Mouse (Mus musculus) hindbrain, embryonic 15.5 days (tissue): ENCODE data around the gene Glis3. TPM values are rescaled to one million over a fixed set of nuclear protein-coding genes. Genes with fewer than 3 reads are reported as not detected.

Source experiments
- ATAC-seq: fragments of 200-750 bp; cut with Nextera tagmentation; 2 replicates; pipeline ENCODE4 v1.8.0; 2017; ENCODE audit warnings: low read depth, moderate number of reproducible peaks, moderate TSS enrichment; ENCODE audit not compliant: low FRiP score
- H3K27ac ChIP-seq: fragments of 300-500 bp; sonication (generic); replicated peaks from 2 replicates; pipeline ENCODE4 v1.5.1; 2015; ENCODE audit warnings: mild to moderate bottlenecking, inconsistent platforms
- H3K27me3 ChIP-seq: fragments of 300-500 bp; sonication (generic); 2 replicates; pipeline ENCODE4 v1.6.1; 2015; ENCODE audit warnings: control low read depth, inconsistent platforms
- H3K36me3 ChIP-seq: fragments of 300-500 bp; sonication (generic); 2 replicates; pipeline ENCODE4 v1.6.1; 2015; ENCODE audit warnings: control low read depth, inconsistent platforms
- H3K4me1 ChIP-seq: fragments of 300-500 bp; sonication (generic); replicated peaks from 2 replicates; pipeline ENCODE4 v1.6.1; 2015; ENCODE audit warnings: control low read depth, inconsistent platforms
- H3K4me2 ChIP-seq: fragments of 300-500 bp; sonication (generic); 2 replicates; pipeline ENCODE4 v1.6.1; 2015; ENCODE audit warnings: moderate library complexity, mild to moderate bottlenecking, inconsistent platforms
- H3K4me3 ChIP-seq: fragments of 300-500 bp; sonication (generic); 2 replicates; pipeline ENCODE4 v1.5.1; 2015; ENCODE audit warnings: mild to moderate bottlenecking, inconsistent platforms
- H3K9ac ChIP-seq: fragments of 300-500 bp; sonication (generic); 2 replicates; pipeline ENCODE4 v1.6.1; 2015; ENCODE audit warnings: inconsistent platforms
- H3K9me3 ChIP-seq: fragments of 300-500 bp; sonication (generic); 2 replicates; pipeline ENCODE4 v1.6.1; 2016; ENCODE audit warnings: control low read depth, inconsistent platforms
- WGBS: fragments of 180-500 bp; shearing (Covaris S2); methylation state at CpG from one replicate; pipeline ENCODE4 v1.1.7; 2015; 5-methylcytosine and 5-hydroxymethylcytosine counted together
- polyA plus RNA-seq: library from polyadenylated mRNA; unstranded; fragments of >200 nt; fragmentation: Nextera tagmentation; extraction: Ambion mirVana; gene quantifications from 2 replicates; pipeline ENCODE4 v1.2.1, GENCODE M21; 2015

Gene Glis3
- polyA plus RNA-seq = 3.6 and 3.8 TPM in 2 replicates

GRCm38 (mm10) chr19:28679776-28680391 is at the start of gene Glis3:
Glis3 (minus strand) TSS chr19:28680077.
- H3K9me3 ChIP-seq = no peaks in the 10 kb centered on the region
- H3K27me3 ChIP-seq = peaks cover 37% of the 10 kb centered on the region
- peak within 1 kb of the TSS; percentile 51 for H3K4me3 ChIP-seq
- peak; percentile 90 for ATAC-seq
- under 1% methylated on average over 50 of the region's 66 CpGs for WGBS
- H3K27ac ChIP-seq = peak within 1 kb of the TSS; percentile 23
- H3K4me1 ChIP-seq = peaks cover 33% of the 10 kb centered on the region
- H3K4me2 ChIP-seq = peak within 1 kb of the TSS; percentile 88
- H3K36me3 ChIP-seq = no peaks in the 10 kb centered on the region
- peak within 1 kb of the TSS; percentile 39 for H3K9ac ChIP-seq

GRCm38 (mm10) chr19:28726161-28726880 is 46.4 kb upstream of the Glis3 start:
- H3K4me2 ChIP-seq = no peak overlapping the region
- no peak overlapping the region for H3K4me3 ChIP-seq
- no peak overlapping the region for H3K27ac ChIP-seq
- H3K36me3 ChIP-seq = no peaks in the 10 kb centered on the region
- H3K9me3 ChIP-seq = no peaks in the 10 kb centered on the region
- no peak overlapping the region for H3K9ac ChIP-seq
- no peaks in the 10 kb centered on the region for H3K4me1 ChIP-seq
- 49% methylated on average over 18 of the region's 18 CpGs for WGBS
- H3K27me3 ChIP-seq = peaks cover 7% of the 10 kb centered on the region; the same call in 1 of the 2 replicates
- no peak for ATAC-seq

GRCm38 (mm10) chr19:28724641-28725040 is 44.8 kb upstream of the Glis3 start:
- Histone ChIP-seq H3K36me3 (no peaks in the 10 kb centered on the region), H3K27me3 (peaks cover 7% of the 10 kb centered on the region; the same call in 1 of the 2 replicates), H3K4me1 (no peaks in the 10 kb centered on the region), H3K9ac (no peak overlapping the region), H3K27ac (no peak overlapping the region), H3K9me3 (no peaks in the 10 kb centered on the region), H3K4me3 (no peak overlapping the region), H3K4me2 (no peak overlapping the region)
- 78% methylated on average over 7 of the region's 7 CpGs for WGBS
- ATAC-seq = no peak

- no peak overlapping the region for H3K27ac ChIP-seq
- no peaks in the 10 kb centered on the region for H3K4me1 ChIP-seq
- 87% methylated on average over 4 of the region's 4 CpGs for WGBS
- no peak overlapping the region for H3K4me3 ChIP-seq
- H3K9me3 ChIP-seq = no peaks in the 10 kb centered on the region
- H3K36me3 ChIP-seq = no peaks in the 10 kb centered on the region
- H3K4me2 ChIP-seq = no peak overlapping the region
- H3K27me3 ChIP-seq = 0 out of 2 replicates have a peak, but pooled peaks cover 3% of the 10 kb centered on the region
- no peak overlapping the region for H3K9ac ChIP-seq
- no peak for ATAC-seq
Measured at GRCm38 (mm10) chr19:28722626-28723025, 42.7 kb upstream of the Glis3 start.

GRCm38 (mm10) chr19:28721834-28722233 is 42.0 kb upstream of the Glis3 start:
- WGBS = 70% methylated on average over 10 of the region's 10 CpGs
- Histone ChIP-seq H3K27me3 (0 out of 2 replicates have a peak, but pooled peaks cover 3% of the 10 kb centered on the region), H3K4me1 (no peaks in the 10 kb centered on the region), H3K4me2 (no peak overlapping the region), H3K36me3 (no peaks in the 10 kb centered on the region), H3K4me3 (no peak overlapping the region), H3K9me3 (no peaks in the 10 kb centered on the region), H3K9ac (no peak overlapping the region), H3K27ac (no peak overlapping the region)
- ATAC-seq = no peak

GRCm38 (mm10) chr19:28720016-28720415 is 40.1 kb upstream of the Glis3 start:
- Histone ChIP-seq H3K4me2 (no peak overlapping the region), H3K27me3 (no peaks in the 10 kb centered on the region)

GRCm38 (mm10) chr19:28714674-28715073 is 34.8 kb upstream of the Glis3 start:
- H3K9me3 ChIP-seq = no peaks in the 10 kb centered on the region
- no peak overlapping the region for H3K4me3 ChIP-seq
- H3K4me2 ChIP-seq = no peak overlapping the region
- no peaks in the 10 kb centered on the region for H3K36me3 ChIP-seq
- no peak for ATAC-seq
- no peaks in the 10 kb centered on the region for H3K4me1 ChIP-seq
- no peak overlapping the region for H3K9ac ChIP-seq
- no peak overlapping the region for H3K27ac ChIP-seq
- 93% methylated on average over 4 of the region's 4 CpGs for WGBS
- H3K27me3 ChIP-seq = no peaks in the 10 kb centered on the region

More at GRCm38 (mm10) chr19:28720016-28720415, 40.1 kb upstream of the Glis3 start:
- no peak overlapping the region for H3K27ac ChIP-seq
- ATAC-seq = no peak
- H3K4me1 ChIP-seq = no peaks in the 10 kb centered on the region
- H3K36me3 ChIP-seq = no peaks in the 10 kb centered on the region
- H3K9ac ChIP-seq = no peak overlapping the region
- no peaks in the 10 kb centered on the region for H3K9me3 ChIP-seq
- H3K4me3 ChIP-seq = no peak overlapping the region

- WGBS = 66% methylated on average over 3 of the region's 3 CpGs
- H3K27ac ChIP-seq = no peak overlapping the region
- no peak overlapping the region for H3K9ac ChIP-seq
- no peak for ATAC-seq
- no peak overlapping the region for H3K4me3 ChIP-seq
- no peaks in the 10 kb centered on the region for H3K4me1 ChIP-seq
- no peak overlapping the region for H3K4me2 ChIP-seq
- no peaks in the 10 kb centered on the region for H3K36me3 ChIP-seq
- no peaks in the 10 kb centered on the region for H3K27me3 ChIP-seq
- no peaks in the 10 kb centered on the region for H3K9me3 ChIP-seq
Measured at GRCm38 (mm10) chr19:28697718-28698117, 17.8 kb upstream of the Glis3 start.

- WGBS = 83% methylated on average over 4 of the region's 4 CpGs
- Histone ChIP-seq H3K9ac (no peak overlapping the region), H3K27me3 (peaks cover 8% of the 10 kb centered on the region; the same call in 1 of the 2 replicates), H3K36me3 (no peaks in the 10 kb centered on the region), H3K4me1 (no peaks in the 10 kb centered on the region), H3K9me3 (no peaks in the 10 kb centered on the region), H3K4me3 (no peak overlapping the region), H3K27ac (no peak overlapping the region), H3K4me2 (no peak overlapping the region)
- ATAC-seq = no peak
Measured at GRCm38 (mm10) chr19:28686398-28686797, 6.5 kb upstream of the Glis3 start.

GRCm38 (mm10) chr19:28685484-28685883 is 5.6 kb upstream of the Glis3 start:
- H3K36me3 ChIP-seq = no peaks in the 10 kb centered on the region
- no peaks in the 10 kb centered on the region for H3K9me3 ChIP-seq
- H3K4me1 ChIP-seq = 0 out of 2 replicates have a peak, but pooled peaks cover under 1% of the 10 kb centered on the region
- ATAC-seq = no peak
- H3K4me2 ChIP-seq = no peak overlapping the region
- H3K27me3 ChIP-seq = peaks cover 14% of the 10 kb centered on the region
- H3K27ac ChIP-seq = no peak overlapping the region
- WGBS = 64% methylated on average over 4 of the region's 4 CpGs
- H3K9ac ChIP-seq = no peak overlapping the region
- H3K4me3 ChIP-seq = no peak overlapping the region

- 92% methylated on average over 6 of the region's 6 CpGs for WGBS
- Histone ChIP-seq H3K9ac (no peak overlapping the region), H3K36me3 (no peaks in the 10 kb centered on the region), H3K27ac (no peak overlapping the region), H3K9me3 (no peaks in the 10 kb centered on the region), H3K4me1 (peaks cover 9% of the 10 kb centered on the region), H3K4me3 (no peak overlapping the region), H3K4me2 (no peak overlapping the region), H3K27me3 (peaks cover 17% of the 10 kb centered on the region)
- ATAC-seq = no peak
Measured at GRCm38 (mm10) chr19:28684347-28684746, 4.5 kb upstream of the Glis3 start.

- no peak for ATAC-seq
- peaks cover 19% of the 10 kb centered on the region for H3K4me1 ChIP-seq
Measured at GRCm38 (mm10) chr19:28683346-28683745, 3.5 kb upstream of the Glis3 start.

More at GRCm38 (mm10) chr19:28683346-28683745, 3.5 kb upstream of the Glis3 start:
- H3K27me3 ChIP-seq = peaks cover 20% of the 10 kb centered on the region
- WGBS = 94% methylated on average over 4 of the region's 4 CpGs
- no peak overlapping the region for H3K4me3 ChIP-seq
- H3K4me2 ChIP-seq = no peak overlapping the region
- no peak overlapping the region for H3K9ac ChIP-seq
- H3K9me3 ChIP-seq = no peaks in the 10 kb centered on the region
- no peaks in the 10 kb centered on the region for H3K36me3 ChIP-seq
- no peak overlapping the region for H3K27ac ChIP-seq
